In the genomic region with DNA sequence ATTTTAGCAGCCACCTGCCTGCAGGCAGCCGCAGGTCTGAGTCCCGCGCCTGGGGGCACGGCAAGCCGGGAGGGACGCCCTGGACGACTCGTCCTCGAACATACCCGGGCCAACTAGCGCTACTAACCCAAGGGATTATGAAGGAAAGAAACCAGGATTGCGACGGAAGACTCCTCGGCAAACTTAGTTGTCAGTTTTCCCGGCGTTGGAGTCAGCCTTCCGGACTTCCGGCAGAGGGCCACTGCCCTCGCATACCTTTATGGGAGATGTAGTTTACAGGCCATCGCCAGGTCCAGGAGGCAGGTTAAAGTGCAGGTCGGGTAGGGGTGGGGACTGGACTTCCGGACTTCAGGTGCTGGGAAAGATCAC, we compare ENCODE assay signal across 8 mouse cellular contexts. TPM values are rescaled to one million over a fixed set of nuclear protein-coding genes. Genes with fewer than 3 reads are reported as not detected.
DNase-seq lines count a peak whose midpoint lies in the region; ATAC-seq and TF ChIP-seq lines count a peak whose summit lies in the region.

Nudt12 (minus strand) TSS at position 282 of the 369 bp plus-strand sequence.

- no peaks in the 10 kb centered on the region for H3K9me3 ChIP-seq in hindbrain, embryonic 11.5 days (ENCODE audit: control insufficient read depth, low read length)
- H3K9me3 ChIP-seq in lung, embryonic 16.5 days (ENCODE audit: control insufficient read depth, low read length), result no peaks in the 10 kb centered on the region

- POLR2A ChIA-PET in Patski (lab: Charles Lee), result no interaction called here

- H3K4me1 ChIP-seq in hindbrain, embryonic 11.5 days (replicated peaks; ENCODE audit: control insufficient read depth, insufficient read depth, low read length), result no peaks in the 10 kb centered on the region
- H3K4me1 ChIP-seq in lung, embryonic 16.5 days (replicated peaks; ENCODE audit: control insufficient read depth, insufficient read depth, low read length), result no peaks in the 10 kb centered on the region

- no peak for DNase-seq in Patski (ENCODE audit: low read depth, low spot score)
- DNase-seq in cerebellum, postnatal 14 days, result peak; percentile 70 to 78
- DNase-seq in frontal cortex, postnatal 10 days (ENCODE audit: low spot score in 2 of 2), result peak; percentile 19 to 59
- DNase-seq in hindbrain, embryonic 11.5 days (ENCODE audit: low spot score), result peak; percentile 72
- peak; percentile 53 to 65 for DNase-seq in layer of hippocampus, postnatal 10 days (ENCODE audit: low spot score in 2 of 2)
- peak; percentile 51 for DNase-seq in ovary, postnatal 14 days (ENCODE audit: low spot score)
- peak; percentile 56 for DNase-seq in thymus, postnatal 25 days

- H3K27me3 ChIP-seq in Patski, result no peaks in the 10 kb centered on the region
- no peaks in the 10 kb centered on the region for H3K27me3 ChIP-seq in hindbrain, embryonic 11.5 days (ENCODE audit: control insufficient read depth, insufficient read depth, low read length)
- no peaks in the 10 kb centered on the region for H3K27me3 ChIP-seq in lung, embryonic 16.5 days (ENCODE audit: control insufficient read depth, insufficient read depth, low read depth, low read length)

- TF ChIP-seq CTCF in Patski (IDR thresholded peaks at IDR 0.05), result no peak

- H3K27ac ChIP-seq in hindbrain, embryonic 11.5 days (ENCODE audit: low read depth, low read length), result peak within 1 kb of the TSS; percentile 36; the same call in 1 of the 2 replicates
- H3K27ac ChIP-seq in lung, embryonic 16.5 days (ENCODE audit: low read length), result no peak within 1 kb of the TSS

- peak within 1 kb of the TSS; percentile 74 for H3K4me3 ChIP-seq in hindbrain, embryonic 11.5 days (ENCODE audit: low read depth, low read length)
- H3K4me3 ChIP-seq in lung, embryonic 16.5 days (ENCODE audit: low read length), result peak within 1 kb of the TSS; percentile 63

- WGBS in hindbrain, embryonic 11.5 days, result under 1% methylated on average over 22 of the region's 22 CpGs
- WGBS in lung, embryonic 16.5 days, result under 1% methylated on average over 22 of the region's 22 CpGs

- peak; percentile 100 for ATAC-seq in Patski
- peak; percentile 93 for ATAC-seq in hindbrain, embryonic 11.5 days (ENCODE audit: low FRiP score)
- ATAC-seq in lung, embryonic 16.5 days (ENCODE audit: low read depth), result peak; percentile 94

- H3K36me3 ChIP-seq in hindbrain, embryonic 11.5 days (ENCODE audit: control insufficient read depth, insufficient read depth, low read length), result no peaks in the 10 kb centered on the region
- no peaks in the 10 kb centered on the region for H3K36me3 ChIP-seq in lung, embryonic 16.5 days (ENCODE audit: control insufficient read depth, insufficient read depth, low read length)

- peak within 1 kb of the TSS; percentile 66 for H3K9ac ChIP-seq in hindbrain, embryonic 11.5 days (ENCODE audit: low read depth, low read length)
- H3K9ac ChIP-seq in lung, embryonic 16.5 days (ENCODE audit: low read length), result peak within 1 kb of the TSS; percentile 65

- peak within 1 kb of the TSS; percentile 67 for H3K4me2 ChIP-seq in hindbrain, embryonic 11.5 days (replicated peaks; ENCODE audit: low read depth, low read length)
- H3K4me2 ChIP-seq in lung, embryonic 16.5 days (ENCODE audit: low read depth, low read length), result peak within 1 kb of the TSS; percentile 74

- in situ Hi-C loops in Patski (cut with MboI; ENCODE audit: low pct_unique_long_range_greater_than_20kb), result no loop called here

- CTCF ChIA-PET in Patski (lab: Charles Lee), result no interaction called here

RNA-seq across cellular contexts. Expression of gene Nudt12, which starts in this region (rescaled TPM):
- 14.3 TPM for polyA plus RNA-seq in Patski (2021)
- polyA plus RNA-seq in hindbrain, embryonic 11.5 days (2014; fragmentation: Nextera tagmentation; extraction: Ambion mirVana), result 8.0 and 8.8 TPM in 2 replicates
- 1 to 10 TPM; 7.7 to 9.2 TPM for total RNA-seq in layer of hippocampus, postnatal 10 days (2021)
- 5.0 TPM in 2 replicates for polyA plus RNA-seq in lung, embryonic 16.5 days (2015; fragmentation: Nextera tagmentation; extraction: Ambion mirVana)
